13 mouse cellular contexts compared by ENCODE assay signal in genomic region chr9:50244982-50245671, GRCm38 (mm10).
DNase-seq lines count a peak whose midpoint lies in the region; ATAC-seq and TF ChIP-seq lines count a peak whose summit lies in the region.
"Had no signal": no experiment of that assay in that cellular context is flagged by ENCODE, and none has a peak within 500 bp of the region (broad histone marks: within the 10 kb centered on the region; RNA-seq: fewer than 3 reads in every experiment).

No protein-coding gene starts in this region.

- H3K27me3 ChIP-seq in forebrain, postnatal 0 days (ENCODE audit: insufficient read depth, low read length): no peaks in the 10 kb centered on the region
- no peaks in the 10 kb centered on the region for H3K27me3 ChIP-seq in midbrain, embryonic 13.5 days
- H3K27me3 ChIP-seq: heart, embryonic 15.5 days had no signal

- intact Hi-C loops in gastrocnemius, postnatal 36 days (cut with DNase I): no loop called here
- intact Hi-C loops in left cerebral cortex, adult 2 months (cut with DNase I): no loop called here

- H3K4me3 ChIP-seq in forebrain, postnatal 0 days (ENCODE audit: low read depth, low read length): no peak overlapping the region
- H3K4me3 ChIP-seq in midbrain, embryonic 13.5 days (replicated peaks): no peak overlapping the region
- H3K4me3 ChIP-seq in left cerebral cortex, adult 2 months: no peak overlapping the region
- H3K4me3 ChIP-seq: heart, embryonic 15.5 days had no signal

- no peak for TF ChIP-seq CTCF in forebrain, postnatal 0 days (IDR thresholded peaks at IDR 0.05; ENCODE audit: low read depth)
- TF ChIP-seq CTCF in left cerebral cortex, adult 2 months (IDR thresholded peaks at IDR 0.05): no peak

- no peaks in the 10 kb centered on the region for H3K9me3 ChIP-seq in forebrain, postnatal 0 days (ENCODE audit: low read length)
- H3K9me3 ChIP-seq in midbrain, embryonic 13.5 days: no peaks in the 10 kb centered on the region
- H3K9me3 ChIP-seq: heart, embryonic 15.5 days had no signal

- no peak overlapping the region for H3K9ac ChIP-seq in forebrain, postnatal 0 days
- H3K9ac ChIP-seq in midbrain, embryonic 13.5 days (replicated peaks): no peak overlapping the region
- H3K9ac ChIP-seq: heart, embryonic 15.5 days; liver, embryonic 14.5 days had no signal

- no peaks in the 10 kb centered on the region for H3K36me3 ChIP-seq in forebrain, postnatal 0 days (ENCODE audit: insufficient read depth)
- no peaks in the 10 kb centered on the region for H3K36me3 ChIP-seq in midbrain, embryonic 13.5 days
- H3K36me3 ChIP-seq: heart, embryonic 15.5 days had no signal

- no peak overlapping the region for H3K4me2 ChIP-seq in forebrain, postnatal 0 days (ENCODE audit: low read depth)
- no peak overlapping the region for H3K4me2 ChIP-seq in midbrain, embryonic 13.5 days (replicated peaks)
- H3K4me2 ChIP-seq: heart, embryonic 15.5 days had no signal

- WGBS in forebrain, postnatal 0 days: 22% methylated on average over 5 of the region's 5 CpGs
- 27% methylated on average over 5 of the region's 5 CpGs for WGBS in midbrain, embryonic 13.5 days

- DNase-seq in NIH3T3 (ENCODE audit: low read depth): peak; percentile 7
- peak; percentile 64 for DNase-seq in brain, embryonic 18.5 days (ENCODE audit: low read depth, low spot score)
- DNase-seq in forebrain, postnatal 0 days: peak; percentile 74
- no peak for DNase-seq in gastrocnemius, postnatal 10 days
- DNase-seq in gastrocnemius, postnatal 36 days: no peak
- no peak for DNase-seq in left cerebral cortex, adult 2 months (ENCODE audit: extremely low spot score in 1 of 2, low spot score in 2 of 2)
- DNase-seq: cerebellum, postnatal 36 days; kidney, adult 9 months; right cerebral cortex, postnatal 4 days; thymus, adult 18-20 months had no signal

- H3K27ac ChIP-seq in forebrain, postnatal 0 days (ENCODE audit: low read depth, low read length): peak overlapping the region; percentile 65
- H3K27ac ChIP-seq in midbrain, embryonic 13.5 days: peak overlapping the region; percentile 87
- no peak overlapping the region for H3K27ac ChIP-seq in left cerebral cortex, adult 2 months
- H3K27ac ChIP-seq: heart, embryonic 15.5 days; liver, embryonic 14.5 days had no signal

- peak; percentile 91 for ATAC-seq in forebrain, postnatal 0 days
- ATAC-seq in midbrain, embryonic 13.5 days: peak; percentile 94

- H3K4me1 ChIP-seq in forebrain, postnatal 0 days (ENCODE audit: insufficient read depth): peaks cover 8% of the 10 kb centered on the region
- H3K4me1 ChIP-seq in midbrain, embryonic 13.5 days (replicated peaks): peaks cover 41% of the 10 kb centered on the region

Comparison
In these comparisons a context has a peak if more than half of its experiments do, and no peak if none do; other contexts are left out.
1. DNase-seq: peak in NIH3T3 (single experiment), brain, embryonic 18.5 days (single experiment) and forebrain, postnatal 0 days (single experiment); none in gastrocnemius, postnatal 10 days (single experiment), gastrocnemius, postnatal 36 days (0 of 2) and left cerebral cortex, adult 2 months (0 of 2).